ENCODE assay signal across 20 mouse cellular contexts in the genomic region with DNA sequence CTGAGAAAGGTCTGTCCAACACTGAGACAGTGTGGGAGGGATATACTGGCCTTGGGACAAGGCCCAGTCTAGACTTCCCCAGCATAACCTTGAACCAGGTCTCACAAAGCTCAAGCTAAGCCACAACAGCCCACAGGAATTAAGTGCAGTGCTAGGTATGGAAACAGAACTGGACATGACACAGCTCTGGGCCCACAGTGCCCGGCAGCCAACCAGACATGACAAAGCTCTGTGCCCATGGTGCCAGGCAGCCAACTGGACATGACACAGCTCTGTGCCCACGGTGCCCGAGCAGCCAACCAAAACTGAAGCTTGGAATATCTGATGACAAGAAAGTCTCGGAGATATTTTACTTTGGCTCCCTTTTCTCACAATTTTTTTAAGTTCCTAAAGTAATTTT. TPM values are rescaled to one million over a fixed set of nuclear protein-coding genes. Genes with fewer than 3 reads are reported as not detected.
DNase-seq lines count a peak whose midpoint lies in the region; ATAC-seq and TF ChIP-seq lines count a peak whose summit lies in the region.
"Had no signal": no experiment of that assay in that cellular context is flagged by ENCODE, and none has a peak within 500 bp of the region (broad histone marks: within the 10 kb centered on the region; RNA-seq: fewer than 3 reads in every experiment).

No protein-coding gene starts in this region.

- H3K27me3 ChIP-seq in midbrain, postnatal 0 days (ENCODE audit: insufficient read depth, low read length), result no peaks in the 10 kb centered on the region
- no peaks in the 10 kb centered on the region for H3K27me3 ChIP-seq in midbrain, embryonic 10.5 days (ENCODE audit: low read depth, poor library complexity, severe bottlenecking)
- H3K27me3 ChIP-seq: forebrain, embryonic 13.5 days; heart, embryonic 13.5 days; hindbrain, embryonic 15.5 days had no signal

- no peak for TF ChIP-seq CTCF in midbrain, postnatal 0 days (IDR thresholded peaks at IDR 0.05)

- no peaks in the 10 kb centered on the region for H3K9me3 ChIP-seq in midbrain, postnatal 0 days (ENCODE audit: low read length)
- no peaks in the 10 kb centered on the region for H3K9me3 ChIP-seq in midbrain, embryonic 10.5 days (replicated peaks)
- H3K9me3 ChIP-seq: embryonic facial prominence, embryonic 10.5 days; forebrain, embryonic 13.5 days; G1E; heart, embryonic 13.5 days; hindbrain, embryonic 15.5 days had no signal

- peak; percentile 15 for DNase-seq in adrenal gland, postnatal 14 days
- no peak for DNase-seq in adrenal gland, postnatal 36 days
- peak; percentile 67 to 68 for DNase-seq in cerebellum, postnatal 14 days
- DNase-seq in cerebellum, adult 11-12 months, result no peak
- peak; percentile 50 for DNase-seq in gastrocnemius, postnatal 14 days
- DNase-seq in gastrocnemius, adult 8-10 months (ENCODE audit: low spot score in 2 of 2), result no peak
- DNase-seq in midbrain, postnatal 0 days (ENCODE audit: low spot score), result no peak
- no peak for DNase-seq in midbrain, embryonic 10.5 days (ENCODE audit: low spot score)
- DNase-seq: adrenal gland, adult 8-10 months; B cell, adult 2 months; heart, postnatal 36 days; kidney, adult 2 months had no signal

- no peak overlapping the region for H3K9ac ChIP-seq in midbrain, postnatal 0 days (replicated peaks; ENCODE audit: low read length, poor library complexity, severe bottlenecking)
- H3K9ac ChIP-seq: forebrain, embryonic 13.5 days; forebrain, postnatal 0 days; heart, embryonic 13.5 days; hindbrain, embryonic 15.5 days had no signal

- peaks cover 4% of the 10 kb centered on the region; the same call in 1 of the 2 replicates for H3K4me1 ChIP-seq in midbrain, postnatal 0 days (ENCODE audit: insufficient read depth, low read length)
- peaks cover 4% of the 10 kb centered on the region; the same call in 1 of the 2 replicates for H3K4me1 ChIP-seq in midbrain, embryonic 10.5 days
- H3K4me1 ChIP-seq: embryonic facial prominence, embryonic 10.5 days; heart, embryonic 13.5 days; hindbrain, embryonic 15.5 days had no signal

- peaks cover 10% of the 10 kb centered on the region; the same call in 1 of the 2 replicates for H3K36me3 ChIP-seq in midbrain, postnatal 0 days (ENCODE audit: insufficient read depth, low read length)
- no peaks in the 10 kb centered on the region for H3K36me3 ChIP-seq in midbrain, embryonic 10.5 days
- H3K36me3 ChIP-seq: embryonic facial prominence, embryonic 10.5 days; G1E; heart, embryonic 13.5 days; hindbrain, embryonic 15.5 days had no signal

- no peak overlapping the region for H3K4me2 ChIP-seq in midbrain, postnatal 0 days (ENCODE audit: low read depth, low read length, poor library complexity, severe bottlenecking)
- H3K4me2 ChIP-seq: forebrain, embryonic 13.5 days; heart, embryonic 13.5 days; hindbrain, embryonic 15.5 days had no signal

- 0 out of 2 replicates have a peak overlapping the region, but pooled peaks have one; percentile 12 for H3K27ac ChIP-seq in midbrain, postnatal 0 days (ENCODE audit: low read depth, low read length)
- no peak overlapping the region for H3K27ac ChIP-seq in midbrain, embryonic 10.5 days (replicated peaks)
- H3K27ac ChIP-seq: embryonic facial prominence, embryonic 10.5 days; forebrain, embryonic 13.5 days; heart, embryonic 13.5 days; hindbrain, embryonic 15.5 days had no signal

- WGBS in midbrain, postnatal 0 days, result 92% methylated on average over 4 of the region's 4 CpGs
- 93% methylated on average over 4 of the region's 4 CpGs for WGBS in midbrain, embryonic 10.5 days

- intact Hi-C loops in gastrocnemius, postnatal 14 days (cut with DNase I; ENCODE audit: low total_unique reads), result no loop called here

- H3K4me3 ChIP-seq in midbrain, postnatal 0 days (ENCODE audit: low read depth, low read length), result no peak overlapping the region
- H3K4me3 ChIP-seq in midbrain, embryonic 10.5 days, result no peak overlapping the region
- H3K4me3 ChIP-seq: embryonic facial prominence, embryonic 10.5 days; forebrain, embryonic 13.5 days; heart, embryonic 13.5 days; hindbrain, embryonic 15.5 days had no signal

- ATAC-seq in midbrain, postnatal 0 days (ENCODE audit: low FRiP score), result no peak
- ATAC-seq: CD4-positive, CD25-positive, alpha-beta regulatory T cell, adult 4 months; forebrain, embryonic 13.5 days; intestine, embryonic 16.5 days had no signal

RNA-seq across cellular contexts. Expression of gene Slc41a2, which starts 52.8 kb away (rescaled TPM):
- total RNA-seq in adrenal gland, postnatal 14 days (2021), result 5.1 and 7.2 TPM in 2 replicates
- total RNA-seq in adrenal gland, postnatal 36 days (2021), result 10 to 100 TPM in 1 of 2 experiments, 1 to 10 TPM in 1; 7.5 to 11.9 TPM
- total RNA-seq in gastrocnemius, postnatal 14 days (2021), result 1 to 10 TPM; 1.4 to 1.8 TPM
- under 1 TPM; 0.35 to 0.76 (median 0.36) TPM for total RNA-seq in gastrocnemius, adult 8-10 months (2022)
- total RNA-seq in midbrain, postnatal 0 days (2014; rRNA removed), result 42.0 TPM in 2 replicates
- 10.0 and 11.9 TPM in 2 replicates for polyA plus RNA-seq in midbrain, postnatal 0 days (2015; fragmentation: Nextera tagmentation; extraction: Ambion mirVana)
- 0.36 and 0.70 TPM in 2 replicates for polyA plus RNA-seq in midbrain, embryonic 10.5 days (2016; fragmentation: Nextera tagmentation; extraction: Ambion mirVana)
- polyA plus RNA-seq: G1E had no signal

Comparison
In these comparisons a context has a peak if more than half of its experiments do, and no peak if none do; other contexts are left out.
1. DNase-seq: peak in adrenal gland, postnatal 14 days (single experiment), cerebellum, postnatal 14 days (2 of 2) and gastrocnemius, postnatal 14 days (single experiment); none in adrenal gland, postnatal 36 days (0 of 2), cerebellum, adult 11-12 months (single experiment), gastrocnemius, adult 8-10 months (0 of 2), midbrain, postnatal 0 days (single experiment) and midbrain, embryonic 10.5 days (single experiment).